Mouse (Mus musculus) neural tube, embryonic 12.5 days (tissue): ENCODE results near the gene Ksr2. TPM values are rescaled to one million over a fixed set of nuclear protein-coding genes. Genes with fewer than 3 reads are reported as not detected.

ENCODE experiments used
- ATAC-seq: fragments of 200-750 bp; cut with Nextera tagmentation; 2 replicates; pipeline ENCODE4 v1.8.0; 2017; ENCODE audit warnings: low read depth, mild to moderate bottlenecking, moderate TSS enrichment, moderate library complexity; ENCODE audit not compliant: low FRiP score
- H3K27ac ChIP-seq: fragments of 300-500 bp; sonication (generic); 2 replicates; pipeline ENCODE4 v1.5.1; 2016
- H3K27me3 ChIP-seq: fragments of 300-500 bp; sonication (generic); replicated peaks from 2 replicates; pipeline ENCODE4 v1.6.1; 2016; ENCODE audit warnings: mild to moderate bottlenecking
- H3K36me3 ChIP-seq: fragments of 300-500 bp; sonication (generic); 2 replicates; pipeline ENCODE4 v1.6.1; 2016; ENCODE audit warnings: mild to moderate bottlenecking
- H3K4me1 ChIP-seq: fragments of 300-500 bp; sonication (generic); 2 replicates; pipeline ENCODE4 v1.6.1; 2016
- H3K4me2 ChIP-seq: fragments of 300-500 bp; sonication (generic); replicated peaks from 2 replicates; pipeline ENCODE4 v1.6.1; 2016; ENCODE audit warnings: mild to moderate bottlenecking
- H3K4me3 ChIP-seq: fragments of 300-500 bp; sonication (generic); 2 replicates; pipeline ENCODE4 v1.5.1; 2016
- H3K9ac ChIP-seq: fragments of 300-500 bp; sonication (generic); 2 replicates; pipeline ENCODE4 v1.6.1; 2016; ENCODE audit warnings: mild to moderate bottlenecking
- H3K9me3 ChIP-seq: fragments of 300-500 bp; sonication (generic); 2 replicates; pipeline ENCODE4 v1.6.1; 2016; ENCODE audit warnings: mild to moderate bottlenecking
- WGBS: fragments of 180-500 bp; shearing (Covaris S2); methylation state at CpG from one replicate; pipeline ENCODE4 v1.1.7; 2016; 5-methylcytosine and 5-hydroxymethylcytosine counted together
- polyA plus RNA-seq: library from polyadenylated mRNA; unstranded; fragments of >200 nt; fragmentation: Nextera tagmentation; extraction: Ambion mirVana; gene quantifications from 2 replicates; pipeline ENCODE4 v1.2.1, GENCODE M21; 2016

Gene Ksr2
- polyA plus RNA-seq, 1 experiment from 2014 or later, result 3.4 TPM

DNA sequence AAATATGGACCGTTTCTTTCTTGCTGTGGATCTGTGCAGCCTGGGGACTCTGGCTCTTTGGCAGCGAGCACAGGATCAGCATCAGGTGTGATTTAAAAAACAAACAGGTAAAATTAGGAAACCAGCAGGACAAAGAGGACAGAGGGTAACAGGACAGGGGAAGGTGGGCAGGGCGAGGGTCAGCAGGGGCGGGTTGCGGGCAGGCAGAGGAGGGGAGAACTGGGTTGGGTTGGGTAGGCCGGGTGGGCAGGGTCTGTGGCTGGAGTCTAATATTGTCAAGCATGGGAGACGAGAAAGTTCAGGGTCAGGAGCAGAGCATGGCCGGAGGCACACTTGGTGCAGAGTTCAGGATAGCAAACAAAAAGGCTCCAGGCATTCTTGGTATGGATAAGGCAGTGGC, 43.8 kb downstream of the Ksr2 start:
- Histone ChIP-seq H3K4me3 (no peak overlapping the region), H3K27ac (no peak overlapping the region), H3K4me1 (no peaks in the 10 kb centered on the region), H3K4me2 (no peak overlapping the region), H3K27me3 (no peaks in the 10 kb centered on the region), H3K36me3 (no peaks in the 10 kb centered on the region), H3K9ac (no peak overlapping the region), H3K9me3 (0 out of 2 replicates have a peak, but pooled peaks cover 6% of the 10 kb centered on the region)
- WGBS, result 75% methylated on average over 8 of the region's 8 CpGs
- no peak for ATAC-seq

DNA sequence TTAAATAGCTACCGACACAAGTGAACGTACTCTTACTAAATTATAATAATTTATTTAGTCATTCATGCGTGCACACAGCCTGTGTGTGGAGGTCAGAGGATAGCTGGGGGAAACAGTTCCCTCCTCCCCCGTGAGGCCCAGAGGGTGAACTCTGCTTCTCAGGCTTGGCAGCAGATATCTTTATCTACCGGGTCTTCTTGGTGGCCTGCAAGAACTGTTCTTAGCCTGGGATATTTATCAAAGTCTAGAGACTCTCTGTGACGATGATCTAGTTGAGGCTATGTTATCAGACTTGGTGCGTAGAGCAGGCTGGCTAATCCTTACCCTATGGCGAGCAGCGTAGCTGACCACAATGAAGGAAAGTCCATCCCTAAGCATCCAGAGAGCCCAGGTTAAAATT, 45.1 kb downstream of the Ksr2 start:
- no peak for ATAC-seq
- Histone ChIP-seq H3K9ac (no peak overlapping the region), H3K36me3 (no peaks in the 10 kb centered on the region), H3K9me3 (0 out of 2 replicates have a peak, but pooled peaks cover 6% of the 10 kb centered on the region), H3K27me3 (no peaks in the 10 kb centered on the region), H3K4me2 (no peak overlapping the region), H3K4me3 (no peak overlapping the region), H3K27ac (no peak overlapping the region), H3K4me1 (no peaks in the 10 kb centered on the region)
- WGBS, result 80% methylated on average over 9 of the region's 9 CpGs

DNA sequence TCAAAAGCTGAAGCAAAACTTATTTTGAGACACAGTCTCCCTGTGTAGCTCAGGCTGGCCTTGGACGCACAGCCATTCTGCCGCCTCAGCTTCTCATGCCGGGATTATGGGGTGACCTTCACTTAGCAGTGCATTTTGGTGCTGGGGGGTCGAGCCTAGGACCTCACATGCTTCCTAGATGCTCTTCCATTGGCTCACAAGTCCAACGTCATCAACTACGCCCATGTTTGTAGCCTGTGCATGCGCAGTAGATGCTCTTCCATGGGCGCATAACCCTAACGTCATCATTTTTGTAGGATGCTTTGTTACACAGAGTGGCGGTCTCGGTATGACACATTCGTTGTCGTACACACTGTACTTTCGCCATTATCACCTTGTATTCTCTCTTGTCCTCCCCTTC, 46.5 kb downstream of the Ksr2 start:
- H3K4me3 ChIP-seq, result no peak overlapping the region
- 94% methylated on average over 14 of the region's 14 CpGs for WGBS
- no peaks in the 10 kb centered on the region for H3K27me3 ChIP-seq
- ATAC-seq, result no peak
- no peak overlapping the region for H3K9ac ChIP-seq
- no peaks in the 10 kb centered on the region for H3K4me1 ChIP-seq
- no peak overlapping the region for H3K4me2 ChIP-seq
- no peaks in the 10 kb centered on the region for H3K36me3 ChIP-seq
- no peak overlapping the region for H3K27ac ChIP-seq
- 0 out of 2 replicates have a peak, but pooled peaks cover 6% of the 10 kb centered on the region for H3K9me3 ChIP-seq

DNA sequence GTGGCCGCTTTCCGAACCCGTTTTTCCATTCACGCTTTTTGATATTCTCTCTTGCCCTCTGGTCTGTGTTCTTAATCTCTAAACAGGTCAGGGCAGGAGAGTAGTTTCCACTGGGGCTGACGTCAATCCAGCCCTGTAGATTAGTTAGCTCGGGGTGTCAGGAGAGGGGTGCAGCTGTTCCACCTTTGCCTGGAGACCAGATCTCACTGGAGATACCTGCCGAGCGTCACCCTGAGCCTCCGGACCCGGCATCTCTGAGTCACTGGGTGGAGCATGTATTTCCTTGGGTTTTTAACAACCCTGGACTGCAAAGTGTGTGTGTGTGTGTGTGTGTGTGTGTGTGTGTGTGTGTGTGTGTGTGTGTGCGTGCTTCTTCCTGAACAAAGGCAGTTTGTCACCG, 53.3 kb downstream of the Ksr2 start:
- H3K4me1 ChIP-seq, result no peaks in the 10 kb centered on the region
- no peak overlapping the region for H3K4me2 ChIP-seq
- H3K36me3 ChIP-seq, result no peaks in the 10 kb centered on the region
- no peak overlapping the region for H3K4me3 ChIP-seq
- WGBS, result 83% methylated on average over 12 of the region's 12 CpGs
- no peak overlapping the region for H3K9ac ChIP-seq
- H3K27me3 ChIP-seq, result 0 out of 2 replicates have a peak, but pooled peaks cover 3% of the 10 kb centered on the region
- no peaks in the 10 kb centered on the region for H3K9me3 ChIP-seq
- no peak for ATAC-seq
- H3K27ac ChIP-seq, result no peak overlapping the region

DNA sequence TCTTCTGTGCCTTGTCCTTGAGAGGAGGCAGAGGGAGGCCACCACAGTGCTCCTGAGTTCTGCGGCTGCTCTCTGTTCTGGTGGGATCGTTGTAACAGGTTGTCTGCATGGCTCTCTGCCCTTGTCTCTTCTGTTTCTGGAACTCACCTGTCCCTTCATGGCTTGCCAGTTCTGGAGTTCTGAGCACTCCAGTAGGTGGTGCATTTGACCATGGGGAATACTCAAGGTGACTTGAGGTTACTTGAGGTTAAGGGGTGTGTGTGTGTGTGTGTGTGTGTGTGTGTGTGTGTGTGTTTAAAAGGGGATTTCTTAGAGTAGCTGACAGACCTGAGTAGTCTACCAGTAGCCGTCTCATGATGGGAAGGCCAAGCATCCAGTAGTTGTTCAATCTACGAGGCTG, 55.2 kb downstream of the Ksr2 start:
- H3K27ac ChIP-seq, result no peak overlapping the region
- no peak for ATAC-seq
- 0 out of 2 replicates have a peak, but pooled peaks cover 3% of the 10 kb centered on the region for H3K27me3 ChIP-seq
- H3K36me3 ChIP-seq, result no peaks in the 10 kb centered on the region
- H3K4me1 ChIP-seq, result no peaks in the 10 kb centered on the region
- no peak overlapping the region for H3K4me3 ChIP-seq
- H3K9me3 ChIP-seq, result no peaks in the 10 kb centered on the region
- 93% methylated on average over 4 of the region's 4 CpGs for WGBS
- H3K9ac ChIP-seq, result no peak overlapping the region
- no peak overlapping the region for H3K4me2 ChIP-seq

DNA sequence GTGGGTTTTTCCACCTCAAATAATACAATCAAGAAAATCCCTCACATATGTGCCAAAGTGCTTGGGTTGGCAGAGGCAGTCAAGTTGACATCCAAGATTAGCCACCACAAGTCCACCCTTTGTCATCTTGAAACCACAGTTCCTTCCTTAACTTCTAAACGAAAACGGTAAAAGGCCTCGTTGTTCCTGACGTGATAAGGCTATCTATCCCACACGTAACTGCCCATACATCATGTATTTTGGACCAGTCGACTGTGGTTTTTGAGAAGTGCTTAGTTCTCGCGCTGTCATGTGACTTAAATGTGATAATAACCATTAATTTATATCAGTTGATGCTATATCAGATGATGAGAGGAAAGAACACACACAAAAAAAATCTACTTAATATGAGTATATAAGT, 55.8 kb downstream of the Ksr2 start:
- H3K9me3 ChIP-seq, result no peaks in the 10 kb centered on the region
- no peak for ATAC-seq
- H3K4me3 ChIP-seq, result no peak overlapping the region
- 92% methylated on average over 8 of the region's 8 CpGs for WGBS
- H3K4me2 ChIP-seq, result no peak overlapping the region
- H3K9ac ChIP-seq, result no peak overlapping the region
- no peaks in the 10 kb centered on the region for H3K36me3 ChIP-seq
- H3K4me1 ChIP-seq, result no peaks in the 10 kb centered on the region
- H3K27ac ChIP-seq, result no peak overlapping the region
- H3K27me3 ChIP-seq, result 0 out of 2 replicates have a peak, but pooled peaks cover 3% of the 10 kb centered on the region

DNA sequence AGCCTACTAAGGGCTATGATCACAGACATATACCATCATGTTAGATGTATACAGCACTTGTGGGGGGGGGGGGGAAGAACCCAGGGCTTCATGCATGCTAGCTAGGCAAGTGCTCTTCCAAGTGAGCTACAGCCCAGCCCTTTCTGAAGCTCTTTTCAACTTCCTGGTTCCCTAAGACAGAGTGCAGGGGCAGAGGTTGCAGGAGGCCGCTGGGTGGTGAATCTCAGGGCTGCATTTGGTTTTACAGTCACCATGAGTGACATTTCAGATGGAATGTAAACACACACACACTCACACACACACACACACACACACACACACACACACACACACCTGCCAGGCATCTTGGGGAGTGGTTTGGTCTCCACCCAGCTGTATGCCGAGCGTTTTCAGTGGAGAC, 67.4 kb downstream of the Ksr2 start:
- Histone ChIP-seq H3K27me3 (no peaks in the 10 kb centered on the region), H3K4me1 (no peaks in the 10 kb centered on the region), H3K4me2 (no peak overlapping the region), H3K4me3 (no peak overlapping the region), H3K9ac (no peak overlapping the region), H3K36me3 (no peaks in the 10 kb centered on the region), H3K9me3 (no peaks in the 10 kb centered on the region), H3K27ac (no peak overlapping the region)
- WGBS, result 79% methylated on average over 3 of the region's 3 CpGs
- no peak for ATAC-seq

DNA sequence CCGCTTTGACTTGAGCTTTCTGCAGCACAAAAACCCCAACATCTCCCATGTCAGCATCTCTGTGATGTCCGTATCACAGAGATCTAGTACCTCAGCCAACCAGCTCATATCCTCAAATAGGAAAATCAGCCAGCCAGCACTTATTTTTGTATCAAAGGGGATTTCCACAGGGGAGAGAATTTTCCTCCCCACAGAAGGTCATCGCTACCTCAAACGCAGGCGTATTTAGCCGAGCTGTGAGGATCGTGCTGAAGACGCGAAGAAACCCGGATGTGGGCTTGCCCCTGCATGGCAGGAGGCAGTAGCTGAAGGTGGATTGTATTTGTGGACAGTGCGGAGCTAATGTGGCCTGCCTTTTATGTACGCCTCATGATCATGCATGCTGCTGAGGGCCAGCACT, 67.8 kb downstream of the Ksr2 start:
- no peak overlapping the region for H3K27ac ChIP-seq
- WGBS, result 81% methylated on average over 12 of the region's 12 CpGs
- H3K4me3 ChIP-seq, result no peak overlapping the region
- no peaks in the 10 kb centered on the region for H3K36me3 ChIP-seq
- no peaks in the 10 kb centered on the region for H3K27me3 ChIP-seq
- no peak overlapping the region for H3K9ac ChIP-seq
- no peaks in the 10 kb centered on the region for H3K9me3 ChIP-seq
- no peaks in the 10 kb centered on the region for H3K4me1 ChIP-seq
- H3K4me2 ChIP-seq, result no peak overlapping the region
- no peak for ATAC-seq

DNA sequence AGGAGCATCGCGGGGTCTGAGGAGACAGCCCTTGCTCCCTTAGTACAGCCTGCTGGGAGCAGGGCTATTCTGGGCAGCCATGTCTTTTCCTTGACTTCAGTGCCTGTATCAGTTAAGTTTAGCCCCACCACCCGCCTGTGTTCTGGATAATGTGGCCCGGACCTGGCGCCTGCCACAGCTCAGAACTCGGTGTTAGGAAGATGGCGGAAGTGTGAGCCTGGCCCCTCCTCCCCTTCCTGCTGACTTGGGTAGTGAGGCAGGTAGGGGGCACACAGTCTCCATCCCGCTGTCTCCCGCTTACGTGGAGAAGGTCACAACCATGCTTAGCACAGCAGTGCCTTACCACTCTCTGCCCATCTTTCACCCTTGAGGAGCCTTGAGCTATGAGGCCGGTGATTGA, 68.2 kb downstream of the Ksr2 start:
- no peak for ATAC-seq
- Histone ChIP-seq H3K4me2 (no peak overlapping the region), H3K27me3 (no peaks in the 10 kb centered on the region), H3K27ac (no peak overlapping the region), H3K9ac (no peak overlapping the region), H3K4me1 (no peaks in the 10 kb centered on the region), H3K36me3 (no peaks in the 10 kb centered on the region), H3K9me3 (no peaks in the 10 kb centered on the region), H3K4me3 (no peak overlapping the region)
- 83% methylated on average over 11 of the region's 11 CpGs for WGBS

DNA sequence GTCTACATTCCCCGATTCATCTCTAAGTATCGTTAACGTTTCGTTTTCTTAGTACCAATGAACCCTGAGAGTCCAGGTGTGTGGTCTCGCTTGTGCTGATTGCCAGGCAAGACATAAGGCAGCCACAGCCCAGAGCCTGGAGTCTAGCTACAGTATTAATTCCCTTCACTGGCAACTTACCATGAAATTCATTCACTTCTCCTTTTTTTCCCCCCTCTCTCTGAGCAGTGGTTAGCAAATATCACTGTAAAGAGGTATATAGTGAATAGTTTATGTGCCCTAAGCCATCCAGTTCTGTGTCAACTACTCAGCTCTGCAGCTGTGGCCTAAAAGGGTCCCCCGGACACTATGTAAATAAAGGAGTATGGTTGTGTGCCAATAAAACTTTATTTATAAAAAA, 71.6 kb downstream of the Ksr2 start:
- no peak overlapping the region for H3K4me3 ChIP-seq
- no peak overlapping the region for H3K27ac ChIP-seq
- 87% methylated on average over 6 of the region's 6 CpGs for WGBS
- H3K9ac ChIP-seq, result no peak overlapping the region
- no peak overlapping the region for H3K4me2 ChIP-seq
- H3K4me1 ChIP-seq, result no peaks in the 10 kb centered on the region
- H3K9me3 ChIP-seq, result no peaks in the 10 kb centered on the region
- no peak for ATAC-seq
- H3K36me3 ChIP-seq, result no peaks in the 10 kb centered on the region
- H3K27me3 ChIP-seq, result no peaks in the 10 kb centered on the region

DNA sequence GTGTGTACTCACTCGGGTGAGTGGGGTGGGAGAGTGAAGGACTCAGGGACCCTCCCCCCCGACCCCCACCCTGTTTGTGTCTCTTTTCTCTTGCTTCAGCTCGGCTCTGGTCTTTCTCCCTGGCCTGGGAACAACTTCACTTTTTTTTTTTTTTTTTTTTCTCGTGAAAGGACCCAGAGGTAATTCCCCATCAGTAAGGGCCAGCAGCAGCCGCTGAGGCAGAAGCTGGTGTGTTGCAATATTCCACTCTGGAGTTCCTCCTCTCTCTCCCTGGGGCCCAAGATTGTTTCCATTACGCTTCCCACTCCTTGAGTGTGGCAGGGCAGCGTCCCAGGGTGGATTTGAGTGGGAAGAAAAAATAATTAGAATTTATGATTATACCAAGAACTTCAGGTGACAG, 72.3 kb downstream of the Ksr2 start:
- no peak overlapping the region for H3K9ac ChIP-seq
- no peak for ATAC-seq
- H3K36me3 ChIP-seq, result no peaks in the 10 kb centered on the region
- H3K4me1 ChIP-seq, result no peaks in the 10 kb centered on the region
- H3K4me3 ChIP-seq, result no peak overlapping the region
- H3K27ac ChIP-seq, result no peak overlapping the region
- H3K27me3 ChIP-seq, result no peaks in the 10 kb centered on the region
- no peaks in the 10 kb centered on the region for H3K9me3 ChIP-seq
- no peak overlapping the region for H3K4me2 ChIP-seq
- 72% methylated on average over 7 of the region's 7 CpGs for WGBS

DNA sequence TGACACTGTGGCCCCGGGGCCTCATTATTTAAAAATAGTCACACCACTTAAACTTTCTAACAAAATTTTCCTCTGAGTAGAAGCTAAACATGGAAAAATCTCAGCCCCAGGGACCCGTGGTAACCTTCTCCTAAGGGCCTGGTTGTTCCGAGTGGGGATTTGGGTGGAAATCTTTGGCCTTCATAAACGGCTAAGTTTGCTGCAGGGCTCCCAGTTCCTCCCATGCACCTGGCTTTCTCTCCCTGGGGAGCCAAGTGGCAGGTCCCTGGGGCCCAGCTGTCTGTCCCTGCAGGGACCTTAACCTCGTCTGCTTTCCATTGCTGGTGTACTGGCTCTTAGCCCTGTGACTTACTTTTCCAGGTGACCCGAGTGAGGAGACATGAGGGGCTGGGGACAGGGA, 74.4 kb downstream of the Ksr2 start:
- no peaks in the 10 kb centered on the region for H3K27me3 ChIP-seq
- peaks cover 10% of the 10 kb centered on the region for H3K4me1 ChIP-seq
- H3K9ac ChIP-seq, result no peak overlapping the region
- H3K36me3 ChIP-seq, result no peaks in the 10 kb centered on the region
- H3K9me3 ChIP-seq, result no peaks in the 10 kb centered on the region
- WGBS, result 89% methylated on average over 6 of the region's 6 CpGs
- no peak overlapping the region for H3K27ac ChIP-seq
- no peak overlapping the region for H3K4me2 ChIP-seq
- no peak for ATAC-seq
- no peak overlapping the region for H3K4me3 ChIP-seq

DNA sequence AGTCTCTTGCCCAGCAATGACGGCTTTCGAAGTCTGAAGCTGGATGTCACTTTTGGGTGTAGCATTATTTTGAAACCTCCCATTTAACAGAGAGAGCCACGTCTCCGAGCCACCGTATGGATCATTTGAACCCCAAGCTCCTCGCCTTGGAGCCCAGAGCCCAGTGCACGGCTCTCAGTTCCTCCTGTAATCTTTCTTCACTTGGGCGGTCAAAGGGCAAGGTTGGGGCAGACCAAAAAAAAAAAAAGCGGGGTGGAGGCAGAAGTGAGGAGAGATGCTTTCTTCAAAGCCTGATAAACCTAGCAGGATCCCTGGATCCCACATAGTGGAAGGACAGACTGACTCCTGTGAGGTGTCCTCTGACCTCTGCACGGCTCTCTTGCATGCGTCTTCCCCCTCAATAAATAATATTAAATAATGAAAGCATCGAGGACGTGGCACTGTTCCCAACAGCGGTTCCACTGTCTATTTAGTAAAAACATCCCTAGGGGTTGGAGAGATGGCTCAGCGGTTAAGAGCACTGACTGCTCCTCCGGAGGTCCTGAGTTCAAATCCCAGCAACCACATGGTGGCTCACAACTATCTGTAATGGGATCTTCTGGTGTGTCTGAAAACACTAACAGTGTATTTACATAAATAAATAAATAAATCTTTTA, 75.0 kb downstream of the Ksr2 start:
- no peak for ATAC-seq
- peaks cover 16% of the 10 kb centered on the region for H3K4me1 ChIP-seq
- no peaks in the 10 kb centered on the region for H3K27me3 ChIP-seq
- no peak overlapping the region for H3K4me3 ChIP-seq
- H3K9me3 ChIP-seq, result no peaks in the 10 kb centered on the region
- H3K27ac ChIP-seq, result no peak overlapping the region
- 88% methylated on average over 16 of the region's 16 CpGs for WGBS
- no peak overlapping the region for H3K9ac ChIP-seq
- no peak overlapping the region for H3K4me2 ChIP-seq
- H3K36me3 ChIP-seq, result no peaks in the 10 kb centered on the region
